Mouse (Mus musculus) heart, postnatal 14 days (tissue): ENCODE data around the gene Mmp2. TPM values are rescaled to one million over a fixed set of nuclear protein-coding genes. Genes with fewer than 3 reads are reported as not detected.
"Not testable (repeated sequence)": the region's sequence is repeated elsewhere in the genome, so short reads cannot be mapped to it uniquely, and the experiment has no call there.

Source experiments
- DNase-seq, 2 experiments: peaks; one replicate each; pipeline ENCODE4 v3.0.0; 2021 to 2022
- intact Hi-C: fragments of 180-260 bp; cut with DNase I; formaldehyde crosslinking; loops from one replicate; pipeline ENCODE4 v1.15.1; 2025
- long read RNA-seq, 2 experiments: library from polyadenylated mRNA; stranded (forward); transcript quantifications; one replicate each; pipeline ENCODE4 v2.0.0; 2021
- total RNA-seq, 2 experiments: library from RNA; stranded (reverse); gene quantifications; 2 replicates each; pipeline ENCODE4 v1.2.3; 2021

The Mmp2 gene
- 100 to 1,000 TPM; 132 to 154 TPM for total RNA-seq
- long read RNA-seq, experiment 1, transcript Mmp2-201 (13 exons, 3,078 nt), result major isoform, 137 of 192 reads
- long read RNA-seq, experiment 1, partial matches to known transcripts, result 29 of 192 reads
- long read RNA-seq, experiment 1, other reads (novel, unspliced or antisense), result 24 of 192 reads
- long read RNA-seq, experiment 2, transcript Mmp2-201 (13 exons, 3,078 nt), result major isoform, 150 of 193 reads
- long read RNA-seq, experiment 2, partial matches to known transcripts, result 19 of 193 reads
- long read RNA-seq, experiment 2, other reads (novel, unspliced or antisense), result 23 of 193 reads

DNA sequence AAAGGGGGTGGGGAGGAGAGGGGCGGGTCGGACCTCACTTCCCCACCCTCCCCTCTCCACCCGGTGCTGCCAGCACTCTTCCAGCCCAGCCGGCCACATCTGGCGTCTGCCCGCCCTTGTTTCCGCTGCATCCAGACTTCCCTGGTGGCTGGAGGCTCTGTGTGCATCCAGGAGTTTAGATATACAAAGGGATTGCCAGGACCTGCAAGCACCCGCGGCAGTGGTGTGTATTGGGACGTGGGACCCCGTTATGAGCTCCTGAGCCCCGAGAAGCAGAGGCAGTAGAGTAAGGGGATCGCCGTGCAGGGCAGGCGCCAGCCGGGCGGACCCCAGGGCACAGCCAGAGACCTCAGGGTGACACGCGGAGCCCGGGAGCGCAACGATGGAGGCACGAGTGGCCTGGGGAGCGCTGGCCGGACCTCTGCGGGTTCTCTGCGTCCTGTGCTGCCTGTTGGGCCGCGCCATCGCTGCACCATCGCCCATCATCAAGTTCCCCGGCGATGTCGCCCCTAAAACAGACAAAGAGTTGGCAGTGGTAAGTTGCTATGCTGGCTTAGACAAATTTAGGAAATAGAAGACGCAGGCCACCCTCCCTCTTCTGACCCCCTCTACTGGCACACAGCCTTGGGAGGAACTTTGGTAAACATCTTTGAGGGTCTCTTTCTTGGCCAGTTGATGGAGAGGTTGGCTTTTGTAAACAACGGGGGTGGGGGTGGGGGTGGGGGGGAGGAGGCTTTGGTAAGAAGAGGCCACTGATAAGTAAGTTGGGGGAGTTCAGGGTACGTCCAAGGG, at the start of gene Mmp2:
Mmp2 (plus strand) TSS at position 49 of the 792 bp plus-strand sequence.
- intact Hi-C loops, result no loop called here
- peak; percentile 75 to 80 for DNase-seq

DNA sequence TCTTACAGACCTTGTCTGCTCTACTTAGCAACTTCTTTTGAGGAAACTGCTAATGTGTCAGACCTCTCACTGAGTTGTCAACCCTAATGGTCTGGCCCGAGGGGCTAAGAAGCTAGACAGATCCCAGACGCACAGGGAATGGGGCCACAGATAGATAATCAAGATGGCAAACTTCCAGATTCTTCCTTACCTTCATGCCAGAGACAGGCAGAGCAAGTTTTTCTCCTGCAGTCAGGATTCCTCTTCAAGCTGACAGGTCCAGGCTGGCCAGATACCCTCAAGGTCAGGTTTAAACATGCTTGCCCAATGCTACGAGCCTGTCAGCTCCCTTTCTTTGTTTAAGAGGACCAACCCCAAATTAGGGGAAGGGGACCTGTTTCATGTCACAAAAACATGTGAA, 46.1 kb upstream of the Mmp2 start:
- DNase-seq, result no peak
- intact Hi-C loops, result no loop called here

DNA sequence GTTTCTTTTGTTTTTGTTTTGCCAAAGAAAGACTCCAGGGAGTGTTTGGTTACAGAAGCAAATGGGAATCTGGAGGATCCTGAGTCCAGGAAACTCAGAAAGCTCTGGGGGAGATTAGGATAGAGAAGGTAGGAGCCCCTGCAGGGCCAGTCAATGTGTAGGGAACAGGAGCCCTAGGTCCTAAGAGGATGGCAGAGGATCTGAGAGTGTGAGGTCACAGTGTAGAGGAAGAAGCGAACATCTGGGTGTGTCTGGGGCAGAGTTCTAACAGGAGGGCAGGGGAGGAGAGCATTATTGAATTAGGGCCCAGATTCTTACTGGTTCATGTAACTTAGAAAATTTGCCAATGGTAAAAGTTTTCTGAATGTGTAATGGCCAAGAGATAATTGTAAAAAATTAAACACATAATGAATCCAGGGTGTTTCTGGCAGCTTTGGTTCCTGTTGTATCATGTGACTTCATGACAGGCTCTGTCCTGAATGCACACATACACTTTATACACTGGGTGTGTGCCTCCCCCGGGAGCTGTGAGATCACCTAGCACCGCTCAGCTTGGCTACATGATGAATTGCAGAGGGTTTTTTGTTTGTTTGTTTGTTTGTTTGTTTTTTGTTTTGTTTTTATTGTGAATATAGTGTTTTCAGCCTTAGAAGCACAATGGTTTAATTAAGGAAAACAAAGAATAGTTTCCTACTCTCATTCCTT, 43.0 kb upstream of the Mmp2 start:
- intact Hi-C loops, result no loop called here
- no peak for DNase-seq

DNA sequence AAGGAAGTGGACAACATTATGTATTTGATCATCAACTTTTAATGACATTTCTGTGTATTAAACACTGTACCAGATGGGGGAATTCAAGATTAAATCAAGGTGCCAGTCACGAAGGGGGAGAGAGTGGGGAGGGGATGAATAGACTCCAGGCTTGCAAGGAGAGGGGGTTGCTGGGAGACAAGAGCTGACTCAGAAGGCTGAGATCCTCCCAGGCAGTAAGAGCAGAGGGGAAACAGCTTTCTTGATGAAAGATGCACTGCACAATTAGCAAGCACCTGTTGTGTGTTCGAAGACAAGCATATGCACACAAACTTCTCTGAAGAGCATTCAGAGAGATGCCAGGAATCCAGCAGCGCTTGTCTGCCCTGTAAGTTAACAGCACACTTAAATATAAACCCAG, 36.3 kb upstream of the Mmp2 start:
- DNase-seq, result no peak
- intact Hi-C loops, result no loop called here

DNA sequence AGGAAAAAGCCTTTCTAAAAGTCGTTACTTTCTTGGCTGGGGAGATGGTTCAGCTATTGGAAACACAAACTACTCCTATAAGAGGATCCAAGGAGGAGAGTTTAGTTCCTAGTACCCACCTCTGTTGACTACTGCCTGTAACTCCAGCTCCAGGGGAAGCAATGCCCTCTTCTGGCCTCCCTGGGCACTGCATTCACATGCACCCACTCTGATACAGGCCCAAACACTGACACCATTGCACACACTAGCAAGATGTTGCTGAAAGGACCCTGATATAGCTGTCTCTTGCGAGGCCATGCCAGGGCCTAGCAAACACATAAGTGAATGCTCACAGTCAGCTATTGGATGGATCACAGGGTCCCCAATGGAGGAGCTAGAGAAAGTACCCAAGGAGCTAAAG, 35.1 kb upstream of the Mmp2 start:
- intact Hi-C loops, DNase-seq: not testable (repeated sequence)

DNA sequence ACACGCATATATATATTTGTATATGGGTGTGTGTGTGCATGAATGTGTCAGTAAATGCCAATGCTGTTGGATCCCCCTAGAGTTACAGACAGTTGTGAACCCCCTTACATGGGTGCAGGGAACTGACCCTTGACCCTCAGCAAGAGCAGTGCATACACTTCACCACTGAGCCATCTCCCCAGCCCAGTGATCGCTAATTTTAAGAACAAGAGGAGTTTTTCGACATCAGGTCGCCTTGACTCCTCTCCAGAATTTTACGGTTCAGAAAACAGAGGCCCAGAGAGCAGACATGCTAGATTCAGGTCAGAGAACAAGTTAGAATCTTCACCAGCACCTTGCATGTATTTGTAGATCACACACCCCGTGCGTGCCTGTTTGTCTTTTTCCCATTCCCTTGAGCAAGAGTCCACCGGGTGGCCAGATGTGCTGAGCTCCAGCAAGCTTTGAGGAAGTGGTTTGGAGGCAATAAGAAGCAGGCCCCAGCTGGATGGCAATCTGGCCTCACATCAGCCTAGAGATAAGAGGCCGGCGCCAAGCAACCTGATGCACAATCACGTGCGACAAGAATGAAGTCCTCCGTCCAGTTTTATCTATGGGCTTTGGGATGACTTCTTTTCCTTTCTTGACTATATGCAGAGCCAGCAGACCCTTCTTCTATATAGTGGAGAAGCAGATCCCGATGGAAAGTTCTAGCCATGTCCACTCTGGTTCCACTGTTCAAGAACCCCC, 33.1 kb upstream of the Mmp2 start:
- intact Hi-C loops, result no loop called here
- no peak for DNase-seq

DNA sequence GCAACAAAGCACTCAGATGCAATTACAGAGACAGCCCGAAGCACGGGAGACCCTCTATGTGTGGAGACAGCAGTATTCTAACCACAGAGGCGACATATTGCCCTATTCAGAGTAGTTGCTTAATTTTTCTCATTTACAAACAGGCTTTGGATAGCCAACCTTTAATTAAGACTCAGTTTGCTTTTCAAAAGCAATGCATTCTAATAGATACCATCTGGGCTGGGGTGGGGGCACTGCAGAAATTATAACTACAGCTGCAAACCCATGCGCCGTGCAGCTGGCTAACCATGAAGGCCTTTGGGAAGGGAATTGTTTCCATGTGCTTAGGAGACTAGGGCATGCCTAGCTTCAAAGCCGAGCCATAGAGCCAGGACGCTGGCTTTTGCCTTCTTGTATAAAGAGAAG, 29.6 kb upstream of the Mmp2 start:
- intact Hi-C loops, result no loop called here
- no peak for DNase-seq

DNA sequence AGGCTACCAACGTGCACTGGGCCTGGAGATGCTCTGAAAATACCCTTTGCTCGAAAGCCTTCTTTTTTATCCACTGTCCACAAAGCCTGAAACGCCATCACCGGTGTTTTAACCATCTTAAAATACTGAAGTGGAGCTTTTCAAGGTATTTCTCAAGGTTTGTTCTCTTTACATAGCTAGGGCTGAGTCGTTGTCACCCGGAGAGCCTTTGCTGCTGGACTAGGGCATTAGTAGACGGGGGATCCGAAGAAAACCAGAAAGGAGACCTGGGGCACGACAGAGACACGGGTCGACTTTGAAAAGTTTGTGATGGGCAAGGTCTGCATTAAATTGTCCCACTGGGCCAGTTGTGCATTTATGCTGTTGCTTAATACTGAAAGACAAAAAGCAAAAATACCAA, 27.7 kb upstream of the Mmp2 start:
- DNase-seq, result no peak
- intact Hi-C loops, result no loop called here

DNA sequence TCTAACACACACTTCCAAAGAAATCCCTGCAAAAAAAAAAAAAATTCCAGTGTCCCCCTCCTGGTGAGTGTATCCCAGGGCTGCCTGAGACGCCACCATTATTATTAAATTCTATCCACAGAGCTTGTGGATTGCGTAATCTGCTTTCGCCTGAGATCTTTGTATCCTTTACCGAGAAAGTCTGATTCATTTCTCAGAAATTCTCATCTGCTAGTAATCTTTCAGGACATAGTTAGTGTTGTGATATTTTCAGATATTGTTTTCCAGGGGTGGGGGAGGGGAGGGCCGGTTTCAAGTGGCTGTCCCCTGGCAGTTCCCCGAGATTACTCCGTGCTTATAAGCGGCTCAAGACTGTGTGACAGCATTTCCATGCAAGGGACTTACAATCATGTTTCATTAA, 25.9 kb upstream of the Mmp2 start:
- intact Hi-C loops, result no loop called here
- DNase-seq, result no peak

DNA sequence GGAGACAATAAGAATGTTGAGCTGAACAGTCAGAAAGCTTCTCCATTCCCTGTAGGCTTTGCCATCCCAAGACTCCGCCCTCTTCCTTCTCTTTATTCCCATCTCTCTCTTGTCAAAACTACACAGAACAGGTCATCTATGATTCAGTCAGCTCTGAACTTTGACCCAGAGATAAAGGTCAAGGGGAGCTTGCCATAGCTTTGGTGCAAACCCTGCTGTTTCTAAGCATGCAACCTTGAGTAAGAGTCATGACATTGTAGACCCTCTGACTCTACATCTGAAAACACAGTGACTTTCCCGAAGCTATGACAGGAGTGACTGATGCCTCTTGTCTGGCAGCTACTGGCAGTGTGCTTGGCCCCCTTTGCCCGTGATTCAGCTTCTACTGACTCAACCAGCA, 24.5 kb upstream of the Mmp2 start:
- DNase-seq, result no peak
- intact Hi-C loops, result no loop called here

DNA sequence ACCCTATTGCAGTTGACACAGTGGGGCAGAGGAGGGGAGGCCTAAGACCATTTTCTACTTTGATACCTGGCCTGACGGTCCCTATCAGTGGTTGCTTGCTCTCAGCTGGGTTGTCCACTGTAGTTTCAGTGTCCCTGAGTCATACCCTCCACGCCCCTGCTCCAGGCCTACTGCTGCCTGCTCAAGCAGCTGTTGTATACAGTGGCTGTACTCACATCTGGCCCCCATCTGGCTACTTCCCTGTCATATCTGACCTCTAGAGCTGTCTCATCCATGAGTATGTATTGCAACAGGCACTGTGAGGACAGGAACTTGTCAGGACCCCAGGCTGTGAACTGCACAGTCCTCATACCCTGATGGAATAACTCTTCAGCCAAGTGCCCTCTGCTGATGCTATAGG, 14.3 kb upstream of the Mmp2 start:
- intact Hi-C loops, result no loop called here
- DNase-seq, result no peak

DNA sequence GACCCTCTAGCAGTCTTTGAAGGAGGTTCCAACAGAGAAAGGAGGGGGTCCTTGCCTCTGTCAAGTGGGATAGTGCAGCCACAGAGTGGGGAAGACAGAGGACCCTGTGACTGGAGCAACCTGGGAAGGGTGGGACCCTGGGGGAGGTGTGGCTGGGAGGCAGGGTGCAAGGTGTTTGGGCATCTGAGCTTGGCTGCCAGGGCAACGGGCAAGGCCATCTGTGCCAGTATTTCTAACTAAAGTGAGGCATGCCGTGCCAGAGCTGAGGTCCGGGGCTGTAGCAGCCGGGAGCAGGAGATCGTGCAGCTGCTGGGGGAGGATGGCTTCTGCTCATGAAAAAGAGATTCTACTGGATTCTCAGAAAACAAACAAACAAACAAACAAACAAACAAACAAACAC, 11.4 kb upstream of the Mmp2 start:
- DNase-seq, result no peak

DNA sequence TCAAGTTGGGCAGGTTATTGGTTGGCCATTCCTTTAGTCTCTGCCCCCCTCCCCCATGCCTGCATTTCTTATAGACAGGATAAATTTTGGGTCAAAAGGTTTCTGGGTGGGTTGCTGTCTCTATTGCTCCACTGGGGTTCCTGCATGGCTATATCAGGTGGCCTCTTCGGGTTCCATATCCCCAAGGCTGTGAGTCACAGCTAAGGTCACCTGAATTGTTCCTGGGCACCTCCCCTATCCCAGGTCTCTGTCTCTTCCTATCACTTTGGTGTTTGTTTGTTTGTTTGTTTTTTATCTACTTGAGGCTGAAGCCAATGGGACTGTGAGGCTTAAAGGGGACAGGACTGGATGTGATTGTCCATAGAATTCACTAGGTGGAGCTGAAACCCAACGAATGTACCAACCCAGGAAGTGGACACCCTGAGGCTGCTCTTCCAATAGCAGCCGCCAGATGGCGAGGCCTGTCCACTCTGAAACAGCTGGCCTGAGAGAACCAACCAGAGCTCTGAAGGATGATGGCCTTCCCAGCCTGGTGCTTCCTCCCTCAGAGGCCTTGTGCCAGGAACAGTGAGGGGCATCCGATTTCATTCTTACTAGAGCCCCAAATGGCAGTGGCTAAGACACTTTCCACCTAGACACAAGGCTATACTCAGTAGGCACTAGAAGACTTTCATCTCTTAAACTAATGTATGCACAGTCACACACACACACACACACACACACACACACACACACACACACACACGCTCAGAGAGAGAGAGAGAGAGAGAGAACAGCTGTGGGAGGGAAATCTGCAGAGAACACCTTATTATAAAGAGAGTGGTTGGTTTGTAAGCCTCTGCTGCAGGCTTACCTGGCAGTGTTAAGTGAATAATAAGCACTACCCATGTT, 8.9 kb upstream of the Mmp2 start:
- intact Hi-C loops, result loop anchor here (1.0 to 2.0 kb wide), 3 partner anchors 21 to 180 kb away; no protein-coding TSS in a partner anchor
- peak; percentile 94 to 96 for DNase-seq

More for the DNA sequence above, 11.4 kb upstream of the Mmp2 start:
- intact Hi-C loops, result no loop called here

DNA sequence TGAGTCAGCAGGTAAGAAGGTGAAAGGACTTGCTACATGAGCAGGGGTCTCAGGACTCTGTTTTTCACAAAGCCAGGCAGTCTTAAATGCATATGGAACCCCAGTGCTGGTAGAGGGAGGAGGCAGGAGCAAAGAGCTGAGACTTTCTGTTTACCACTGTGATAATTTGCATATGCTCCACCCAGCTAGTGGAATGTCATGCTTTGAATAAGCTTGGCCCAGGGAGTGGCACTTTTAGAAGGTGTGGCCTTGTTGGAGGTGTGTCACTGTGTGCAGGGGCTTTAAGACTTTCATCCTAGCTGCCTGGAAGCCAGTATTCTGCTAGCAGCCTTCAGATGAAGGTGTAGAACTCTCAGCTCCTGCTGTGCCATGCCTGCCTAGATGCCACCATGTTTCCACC, 5.9 kb upstream of the Mmp2 start:
- intact Hi-C loops, result no loop called here
- no peak for DNase-seq

DNA sequence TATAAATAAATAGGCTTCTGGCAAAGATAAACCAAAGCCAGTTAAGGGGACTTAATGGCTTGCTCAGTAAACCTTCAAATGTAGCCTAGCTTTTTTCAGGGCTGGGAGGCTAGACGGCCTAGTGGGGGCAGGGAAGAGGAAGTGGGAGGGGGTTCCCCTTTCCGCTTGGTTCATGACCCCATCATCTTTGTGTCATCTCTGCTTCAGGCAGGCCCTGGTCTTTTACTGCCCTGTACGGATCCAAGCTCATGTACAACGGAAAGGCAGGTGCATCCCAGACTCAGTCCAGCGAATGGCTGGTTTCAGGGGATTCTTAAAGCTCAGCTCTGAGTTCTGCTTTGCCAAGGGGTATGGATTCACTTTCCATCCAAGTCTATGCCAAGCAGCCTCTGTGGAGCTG, 4.7 kb upstream of the Mmp2 start:
- intact Hi-C loops, result no loop called here
- no peak for DNase-seq

DNA sequence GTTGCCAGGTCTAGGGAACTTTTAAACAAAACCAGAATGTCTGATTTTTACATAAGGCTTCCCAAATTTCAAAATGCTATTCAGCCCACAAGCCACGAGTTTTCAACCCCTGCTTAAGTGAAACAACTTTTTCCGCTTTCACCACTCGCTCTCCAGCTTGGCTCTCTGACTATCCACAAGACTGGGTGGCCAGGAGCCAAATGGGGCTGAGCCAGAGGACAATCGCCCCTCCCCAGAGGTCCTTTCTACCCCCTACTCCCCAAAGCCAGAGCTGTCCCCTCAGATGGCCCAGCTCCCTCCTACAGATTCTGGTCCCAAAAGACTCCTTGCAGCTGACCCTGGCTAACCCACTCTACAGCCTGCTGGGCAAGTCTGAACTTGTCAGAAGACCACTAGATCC, 1.1 kb upstream of the Mmp2 start:
- intact Hi-C loops, result no loop called here
- peak; percentile 71 for DNase-seq

DNA sequence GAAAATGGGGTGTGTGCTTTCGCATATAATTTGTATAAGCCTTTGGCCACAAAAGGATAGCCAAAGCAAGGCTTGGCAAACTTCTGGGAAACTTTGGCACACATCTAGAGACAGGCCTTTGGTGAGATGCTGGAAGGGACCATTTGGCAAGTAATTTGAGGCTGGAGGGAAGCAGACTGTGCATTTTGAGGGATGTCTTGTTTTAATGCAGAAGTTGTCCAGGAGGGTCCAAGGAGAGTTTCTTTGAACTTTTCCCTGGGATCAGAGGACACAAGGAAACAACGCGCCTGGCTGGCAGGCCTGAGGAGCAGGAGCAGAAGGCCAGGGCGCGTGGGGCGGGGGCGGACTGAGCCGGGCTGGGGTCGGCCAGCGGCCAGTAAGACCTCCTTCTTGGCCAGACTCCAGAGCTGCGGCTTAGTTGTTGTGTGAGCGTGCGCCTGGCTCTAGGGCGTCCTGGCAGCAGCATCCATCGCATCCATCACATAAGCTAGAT, 1.2 kb downstream of the Mmp2 start:
- intact Hi-C loops, result no loop called here
- peak; percentile 70 to 79 for DNase-seq

DNA sequence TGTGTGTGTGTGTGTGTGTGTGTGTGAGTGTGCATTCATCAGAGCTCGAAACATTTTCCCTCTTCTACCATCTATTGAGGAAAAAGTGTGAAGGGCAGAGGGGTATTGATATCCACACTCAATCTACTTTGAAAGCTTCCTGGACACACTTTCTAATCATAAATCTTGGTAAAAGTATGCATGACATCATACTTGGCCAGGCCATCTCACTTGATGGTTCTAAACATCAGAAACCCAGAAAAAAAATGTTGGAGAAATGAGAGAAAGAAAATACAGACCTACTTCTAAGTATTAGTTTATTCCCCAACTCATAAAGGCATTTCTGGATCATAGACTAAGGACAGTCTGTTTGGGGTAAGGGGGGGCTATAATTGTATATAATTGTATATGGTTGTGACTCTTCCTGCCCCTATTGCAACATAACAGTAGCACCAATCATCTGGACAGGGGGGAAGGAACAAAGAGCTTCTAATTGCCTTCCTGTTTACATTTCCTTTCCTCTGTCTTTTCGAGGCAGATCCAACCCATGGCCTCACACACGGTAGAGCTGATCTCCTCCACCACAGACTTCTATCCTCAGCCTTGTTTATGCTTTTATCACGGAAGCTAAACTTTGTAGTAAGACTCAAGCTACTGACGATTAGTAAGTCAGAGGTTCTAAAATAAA, 7.1 kb downstream of the Mmp2 start:
- DNase-seq, result no peak
- intact Hi-C loops, result no loop called here
